Mouse (Mus musculus) bone marrow, adult 2 months (tissue): Measurements from ENCODE around the gene Zbtb37. TPM values are rescaled to one million over a fixed set of nuclear protein-coding genes. Genes with fewer than 3 reads are reported as not detected.
A peak's percentile ranks its signal among the peaks of the same experiment; 100 is the strongest.

Source experiments
- H3K27ac ChIP-seq: fragments of 200-500 bp; 2 replicates; pipeline ENCODE4 v1.5.1; 2012; ENCODE audit warnings: low read depth, mild to moderate bottlenecking, control low read depth, inconsistent platforms, low read length; ENCODE audit not compliant: control insufficient read depth, poor library complexity, insufficient read depth
- H3K4me1 ChIP-seq: fragments of 200-500 bp; 2 replicates; pipeline ENCODE4 v1.6.1; 2011; ENCODE audit warnings: low read length; ENCODE audit not compliant: control insufficient read depth, insufficient read depth
- H3K4me3 ChIP-seq: fragments of 200-500 bp; replicated peaks from 2 replicates; pipeline ENCODE3; 2011; ENCODE audit warnings: mild to moderate bottlenecking, low read depth, low read length, control low read depth; ENCODE audit not compliant: control insufficient read depth
- CTCF ChIP-seq: fragments of 200-500 bp; IDR thresholded peaks from 2 replicates; pipeline ENCODE4 v1.5.1; 2011; ENCODE audit warnings: low read length, control low read depth; ENCODE audit not compliant: control insufficient read depth, insufficient read depth
- POLR2A ChIP-seq: fragments of 200-500 bp; IDR thresholded peaks from 2 replicates; pipeline ENCODE4 v1.6.1; 2011; ENCODE audit warnings: low read depth, mild to moderate bottlenecking, control low read depth, low read length, borderline replicate concordance; ENCODE audit not compliant: control insufficient read depth
- WGBS: fragments of 180-500 bp; shearing (Covaris S2); methylation state at CpG from one replicate; pipeline ENCODE4 v1.1.7; 2018; 5-methylcytosine and 5-hydroxymethylcytosine counted together
- polyA plus RNA-seq: library from polyadenylated mRNA; stranded (reverse); fragments of >200 nt; gene quantifications from 2 replicates; pipeline ENCODE4 v1.2.4, GENCODE M21; 2011; ENCODE audit warnings: low replicate concordance; ENCODE audit not compliant: missing spikeins, insufficient read depth, insufficient read length

Gene Zbtb37
- polyA plus RNA-seq = 1.5 and 3.6 TPM in 2 replicates

DNA sequence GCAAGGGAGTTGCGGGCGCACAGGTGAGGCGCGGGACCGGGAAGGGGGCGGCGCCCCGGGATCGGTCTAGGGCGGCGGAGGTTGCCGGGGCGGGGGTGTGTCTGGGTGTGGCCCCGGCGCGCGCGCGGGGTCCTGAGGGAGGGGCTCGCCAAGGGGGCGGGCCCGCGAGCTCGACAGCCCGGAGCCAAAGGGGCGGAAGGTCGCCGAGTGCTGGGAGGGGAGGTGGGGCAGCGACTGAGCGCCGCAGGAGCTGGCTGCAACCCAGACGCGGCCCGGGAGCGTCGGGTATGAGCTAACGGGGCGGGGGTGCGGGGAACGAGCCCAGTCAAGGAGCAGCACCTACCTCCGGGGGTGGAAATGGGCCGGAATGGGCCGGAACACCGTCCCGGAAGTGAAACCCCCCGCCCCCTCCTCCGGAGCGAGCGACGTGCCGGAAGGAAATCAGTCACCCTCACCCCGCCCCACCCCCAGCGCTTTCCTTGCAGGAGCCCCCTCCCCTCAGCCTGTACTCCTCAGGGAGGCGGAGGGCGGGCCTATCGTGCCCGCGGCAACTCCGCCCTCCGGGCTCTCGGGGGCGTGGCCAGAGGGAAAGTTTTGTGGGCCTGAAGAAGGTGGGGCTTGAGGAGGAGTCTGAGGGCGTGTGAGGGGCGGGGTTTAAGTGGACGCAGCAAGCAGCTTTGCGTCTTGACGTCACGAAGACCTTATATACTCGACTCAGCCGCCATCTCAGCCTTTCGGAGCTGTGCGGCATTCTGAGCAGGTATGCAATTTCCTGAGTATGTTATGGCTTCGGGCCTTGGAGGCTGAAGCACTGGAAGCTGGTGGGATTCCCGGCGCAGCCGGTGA lies at the start of gene Zbtb37:
TSS of gene Zbtb37 (minus strand) at position 415 of the 846 bp plus-strand sequence.
- Histone ChIP-seq H3K4me3 (peak within 1 kb of the TSS; percentile 92), H3K4me1 (peaks cover 1% of the 10 kb centered on the region; the same call in 1 of the 2 replicates), H3K27ac (peak within 1 kb of the TSS; percentile 92)
- TF ChIP-seq CTCF = no peak
- peak; percentile 96 for TF ChIP-seq POLR2A
- under 1% methylated on average over 76 of the region's 76 CpGs for WGBS

DNA sequence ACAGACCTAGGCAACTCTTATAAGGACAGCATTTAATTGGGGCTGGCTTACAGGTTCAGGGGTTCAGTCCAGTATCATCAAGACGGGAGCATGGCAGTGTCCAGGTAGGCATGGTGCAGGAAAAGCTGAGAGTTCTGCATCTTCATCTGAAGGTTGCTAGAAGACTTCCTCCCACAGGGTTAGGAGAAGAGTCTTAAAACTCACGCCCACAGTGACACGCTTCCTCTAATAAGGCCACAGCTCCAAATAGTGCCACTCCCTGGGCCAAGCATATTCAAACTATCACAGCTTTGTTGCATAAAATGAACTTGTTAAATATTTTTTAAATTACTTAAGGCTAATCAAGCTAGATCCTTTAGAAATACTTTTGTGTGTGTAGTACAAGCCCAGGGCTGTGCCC lies 42.6 kb upstream of the Zbtb37 start:
- 57% methylated on average over 3 of the region's 3 CpGs for WGBS
- Histone ChIP-seq H3K4me3 (no peak overlapping the region), H3K27ac (no peak overlapping the region), H3K4me1 (no peaks in the 10 kb centered on the region; the same call in none of the 2 replicates)
- TF ChIP-seq CTCF = no peak
- no peak for TF ChIP-seq POLR2A

- Histone ChIP-seq H3K27ac (no peak overlapping the region), H3K4me3 (peak overlapping the region; percentile 56), H3K4me1 (no peaks in the 10 kb centered on the region; the same call in none of the 2 replicates)
- no peak for TF ChIP-seq POLR2A
- TF ChIP-seq CTCF = no peak
- 21% methylated on average over 6 of the region's 6 CpGs for WGBS
Observed at GRCm38 (mm10) chr1:161076238-161076637, 41.6 kb upstream of the Zbtb37 start.

GRCm38 (mm10) chr1:161071272-161071620 lies 36.6 kb upstream of the Zbtb37 start:
- under 1% methylated on average over 12 of the region's 12 CpGs for WGBS
- H3K4me1 ChIP-seq = peaks cover 1% of the 10 kb centered on the region
- H3K27ac ChIP-seq = peak overlapping the region; percentile 57; the same call in 1 of the 2 replicates
- TF ChIP-seq CTCF (no peak), POLR2A (no peak)
- peak overlapping the region; percentile 78 for H3K4me3 ChIP-seq

DNA sequence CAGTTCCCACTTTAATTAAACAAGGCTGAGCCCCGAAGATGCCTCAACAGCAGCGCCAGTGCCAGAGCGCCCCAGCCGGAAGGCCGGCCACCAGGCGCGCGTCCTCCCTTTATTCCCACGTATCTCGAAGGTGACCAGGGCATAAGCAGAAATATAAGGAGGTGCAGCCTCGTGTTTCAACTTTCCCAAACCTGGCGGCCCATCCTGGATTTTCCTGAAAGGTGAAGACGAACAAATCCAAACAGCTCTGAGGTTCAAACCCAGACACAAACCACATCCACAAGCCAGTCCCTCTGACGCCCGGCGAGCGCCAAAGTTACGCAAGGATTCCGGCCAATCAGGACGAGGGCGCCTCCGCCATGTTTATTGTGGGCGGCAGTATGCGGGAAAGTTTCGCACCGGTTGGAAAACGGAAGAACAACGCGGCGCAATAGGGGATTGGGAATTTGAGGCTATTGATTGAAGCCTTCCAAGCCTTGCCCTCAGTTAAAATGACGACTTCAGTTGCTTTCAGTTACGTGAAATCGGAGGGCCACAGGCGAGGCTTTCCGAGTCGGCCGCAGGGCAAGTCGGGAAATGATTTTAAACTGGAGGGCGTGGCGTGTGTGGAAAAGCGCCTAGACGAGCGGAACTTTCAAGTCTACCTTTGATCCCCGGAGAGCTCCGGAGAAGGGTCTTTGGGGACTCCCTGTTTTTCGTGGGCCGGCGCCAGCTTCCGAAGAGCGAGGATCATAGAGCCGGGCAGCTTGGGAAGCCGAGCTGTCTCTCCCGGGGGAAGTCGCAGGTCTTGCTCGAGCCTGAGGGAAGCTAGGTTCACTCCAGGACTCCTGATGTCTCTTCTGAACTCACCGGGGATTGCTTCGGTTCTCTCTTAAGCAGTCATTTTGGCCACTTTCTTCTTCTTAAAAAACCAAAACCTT lies 36.0 kb upstream of the Zbtb37 start, which contains the start of the genes Dars2 and Cenpl:
TSS of gene Dars2 (minus strand) at position 307 of the 920 bp plus-strand sequence.
TSS of gene Cenpl (plus strand) at position 362 of the 920 bp plus-strand sequence.
- Histone ChIP-seq H3K4me1 (peaks cover 1% of the 10 kb centered on the region), H3K27ac (peak within 1 kb of the TSS; percentile 57), H3K4me3 (peak within 1 kb of the TSS; percentile 78)
- TF ChIP-seq POLR2A (peak; percentile 66; the same call in 1 of the 2 replicates), CTCF (peak; percentile 26; the same call in 1 of the 2 replicates)
- WGBS = under 1% methylated on average over 57 of the region's 57 CpGs

DNA sequence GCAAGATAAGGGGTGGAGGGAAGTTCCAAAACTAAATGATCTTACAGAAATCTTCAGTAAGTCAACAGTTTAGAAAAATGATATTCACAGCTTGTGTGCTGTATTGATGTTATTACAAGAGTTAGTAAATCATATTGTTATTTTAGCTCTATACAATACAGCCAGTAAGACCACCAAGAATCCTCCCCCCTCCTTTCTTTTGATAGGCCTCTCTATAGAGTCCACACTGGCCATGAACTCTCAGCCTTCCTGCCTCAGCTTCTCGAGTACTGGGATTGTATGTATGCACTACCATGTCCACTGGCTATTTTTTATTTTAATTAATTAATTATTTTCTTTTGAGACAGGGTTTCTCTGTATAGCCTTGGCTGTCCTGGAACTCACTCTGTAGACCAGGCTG lies 28.7 kb upstream of the Zbtb37 start:
- Histone ChIP-seq H3K4me3 (no peak overlapping the region), H3K4me1 (no peaks in the 10 kb centered on the region), H3K27ac (no peak overlapping the region)
- TF ChIP-seq POLR2A (no peak), CTCF (no peak)
- WGBS = 83% methylated on average over 1 of the region's 1 CpGs

GRCm38 (mm10) chr1:161057164-161057563 lies 22.5 kb upstream of the Zbtb37 start:
- H3K4me3 ChIP-seq = no peak overlapping the region
- WGBS = 92% methylated on average over 1 of the region's 1 CpGs
- TF ChIP-seq POLR2A = no peak
- no peak for TF ChIP-seq CTCF
- no peaks in the 10 kb centered on the region for H3K4me1 ChIP-seq
- H3K27ac ChIP-seq = no peak overlapping the region
